Mouse (Mus musculus): ENCODE measurements around the gene Cdh26. TPM values are rescaled to one million over a fixed set of nuclear protein-coding genes. Genes with fewer than 3 reads are reported as not detected.

Cdh26 gene
- polyA plus RNA-seq, 1 experiment, result 2.3 TPM

- peaks cover 5% of the 10 kb centered on the region; the same call in 1 of the 2 replicates for H3K4me1 ChIP-seq (ENCODE audit: control insufficient read depth, insufficient read depth, low read length)
- TF ChIP-seq CTCF (IDR thresholded peaks at IDR 0.05; ENCODE audit: borderline replicate concordance, insufficient read depth, low read length) (no peak), POLR2A (IDR thresholded peaks at IDR 0.05; ENCODE audit: low read depth, low read length) (no peak)
- H3K27ac ChIP-seq (ENCODE audit: insufficient read depth, low read length), result no peak overlapping the region
- no peak overlapping the region for H3K4me3 ChIP-seq (ENCODE audit: insufficient read depth, low read length)
Measured at GRCm38 (mm10) chr2:178433495-178433894, 3.2 kb downstream of the Cdh26 start.

DNA sequence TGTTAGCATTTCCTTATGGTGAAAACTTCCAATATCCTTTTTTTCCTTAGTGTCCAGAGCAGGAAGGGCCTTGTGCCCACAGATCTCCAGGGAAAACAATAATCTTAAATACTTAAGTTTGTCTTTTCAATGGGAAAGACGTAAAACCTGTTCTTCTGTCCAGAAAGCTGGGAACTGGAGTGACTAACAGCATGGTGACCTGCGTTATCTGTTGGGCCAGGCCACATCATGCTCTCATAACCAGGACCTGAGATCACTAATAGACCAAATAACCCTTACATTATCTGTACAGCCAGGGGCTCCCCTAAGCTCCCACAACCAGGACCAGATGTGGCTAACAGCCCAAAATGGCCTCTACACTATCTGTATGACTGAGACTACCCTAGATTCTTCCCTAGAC lies 3.6 kb downstream of the Cdh26 start:
- TF ChIP-seq CTCF (IDR thresholded peaks at IDR 0.05; ENCODE audit: borderline replicate concordance, insufficient read depth, low read length) (no peak), POLR2A (IDR thresholded peaks at IDR 0.05; ENCODE audit: low read depth, low read length) (no peak)
- H3K27ac ChIP-seq (ENCODE audit: insufficient read depth, low read length), result no peak overlapping the region
- H3K4me3 ChIP-seq (ENCODE audit: insufficient read depth, low read length), result no peak overlapping the region
- H3K4me1 ChIP-seq (ENCODE audit: control insufficient read depth, insufficient read depth, low read length), result peaks cover 5% of the 10 kb centered on the region; the same call in 1 of the 2 replicates

- Histone ChIP-seq H3K4me1 (ENCODE audit: control insufficient read depth, insufficient read depth, low read length) (peaks cover 5% of the 10 kb centered on the region; the same call in 1 of the 2 replicates), H3K4me3 (ENCODE audit: insufficient read depth, low read length) (no peak overlapping the region), H3K27ac (ENCODE audit: insufficient read depth, low read length) (no peak overlapping the region)
- TF ChIP-seq POLR2A (IDR thresholded peaks at IDR 0.05; ENCODE audit: low read depth, low read length) (no peak), CTCF (IDR thresholded peaks at IDR 0.05; ENCODE audit: borderline replicate concordance, insufficient read depth, low read length) (no peak)
Measured at GRCm38 (mm10) chr2:178437311-178437710, 7.0 kb downstream of the Cdh26 start.

GRCm38 (mm10) chr2:178449386-178449785 lies 19.1 kb downstream of the Cdh26 start:
- Histone ChIP-seq H3K4me3 (ENCODE audit: insufficient read depth, low read length) (no peak overlapping the region), H3K4me1 (ENCODE audit: control insufficient read depth, insufficient read depth, low read length) (no peaks in the 10 kb centered on the region), H3K27ac (ENCODE audit: insufficient read depth, low read length) (no peak overlapping the region)
- TF ChIP-seq POLR2A (IDR thresholded peaks at IDR 0.05; ENCODE audit: low read depth, low read length), result no peak
- no peak for TF ChIP-seq CTCF (IDR thresholded peaks at IDR 0.05; ENCODE audit: borderline replicate concordance, insufficient read depth, low read length)

DNA sequence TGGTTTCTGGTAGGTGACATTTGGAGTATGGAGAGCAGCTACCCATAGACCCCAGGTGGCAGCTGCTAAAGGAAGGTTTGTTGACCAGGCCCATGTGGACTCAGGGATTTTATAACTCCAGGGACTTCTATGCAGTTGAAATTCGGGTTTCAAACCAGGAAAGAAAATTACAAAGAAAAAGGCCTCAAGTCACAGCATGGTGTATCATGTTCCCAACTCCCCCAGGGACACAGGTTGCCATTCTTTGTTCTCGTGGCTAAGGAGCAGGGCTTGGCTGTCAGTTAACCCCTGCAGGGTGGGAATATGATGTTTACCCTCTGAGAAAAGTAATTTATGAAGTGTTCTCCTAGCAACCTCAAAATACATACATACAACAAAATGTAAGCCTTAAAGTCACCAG lies 19.9 kb downstream of the Cdh26 start:
- Histone ChIP-seq H3K4me1 (ENCODE audit: control insufficient read depth, insufficient read depth, low read length) (no peaks in the 10 kb centered on the region), H3K4me3 (ENCODE audit: insufficient read depth, low read length) (no peak overlapping the region), H3K27ac (ENCODE audit: insufficient read depth, low read length) (no peak overlapping the region)
- TF ChIP-seq CTCF (IDR thresholded peaks at IDR 0.05; ENCODE audit: borderline replicate concordance, insufficient read depth, low read length) (no peak), POLR2A (IDR thresholded peaks at IDR 0.05; ENCODE audit: low read depth, low read length) (no peak)

- TF ChIP-seq CTCF (IDR thresholded peaks at IDR 0.05; ENCODE audit: borderline replicate concordance, insufficient read depth, low read length) (no peak), POLR2A (IDR thresholded peaks at IDR 0.05; ENCODE audit: low read depth, low read length) (no peak)
- no peak overlapping the region for H3K27ac ChIP-seq (ENCODE audit: insufficient read depth, low read length)
- peaks cover 3% of the 10 kb centered on the region; the same call in 1 of the 2 replicates for H3K4me1 ChIP-seq (ENCODE audit: control insufficient read depth, insufficient read depth, low read length)
- no peak overlapping the region for H3K4me3 ChIP-seq (ENCODE audit: insufficient read depth, low read length)
Measured at GRCm38 (mm10) chr2:178450961-178451360, 20.6 kb downstream of the Cdh26 start.

DNA sequence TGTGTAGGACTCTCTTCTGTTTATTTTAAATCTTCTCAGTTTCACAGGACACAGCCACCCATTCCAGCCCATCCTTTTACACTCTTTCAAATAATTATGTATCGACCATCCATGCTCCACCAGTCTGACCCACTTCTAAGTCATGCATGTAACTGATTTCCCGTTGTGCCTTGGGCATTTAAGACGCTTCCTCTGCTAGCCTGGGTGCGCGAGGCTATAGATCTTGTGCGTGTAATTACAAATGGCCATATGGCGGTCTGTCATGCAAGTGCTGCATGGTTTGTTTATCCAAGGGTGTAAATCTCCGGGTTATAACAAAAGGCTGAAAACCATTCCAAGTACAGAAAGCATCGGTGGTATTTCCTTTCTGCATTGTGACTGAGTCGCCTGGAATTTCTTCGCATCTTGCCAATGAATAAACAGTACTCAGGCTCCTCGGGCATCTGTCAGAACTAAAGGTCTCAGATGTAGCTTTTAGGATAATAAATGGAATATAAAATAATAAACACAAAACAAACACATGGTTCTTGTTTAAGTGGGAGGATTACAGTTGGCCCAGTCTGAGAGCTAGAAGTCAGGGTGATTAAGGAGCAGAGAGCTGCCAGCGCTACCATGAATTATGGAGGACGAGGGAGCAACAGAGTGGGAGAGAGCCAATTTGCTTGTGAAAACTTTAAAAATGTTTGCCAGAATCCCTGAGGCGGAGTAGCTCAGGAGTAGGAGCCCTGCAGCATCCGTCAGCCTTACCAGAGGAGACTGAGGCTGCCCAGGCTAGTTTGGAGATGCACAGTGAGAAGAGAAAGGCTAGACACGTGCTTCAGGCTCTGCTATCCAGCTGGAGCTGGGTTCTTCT lies 24.6 kb downstream of the Cdh26 start:
- no peak for TF ChIP-seq CTCF (IDR thresholded peaks at IDR 0.05; ENCODE audit: borderline replicate concordance, insufficient read depth, low read length)
- peak; percentile 17; the same call in 1 of the 2 replicates for TF ChIP-seq POLR2A (IDR thresholded peaks at IDR 0.05; ENCODE audit: low read depth, low read length)
- Histone ChIP-seq H3K27ac (ENCODE audit: insufficient read depth, low read length) (peak overlapping the region; percentile 87), H3K4me1 (ENCODE audit: control insufficient read depth, insufficient read depth, low read length) (peaks cover 5% of the 10 kb centered on the region; the same call in 1 of the 2 replicates), H3K4me3 (ENCODE audit: insufficient read depth, low read length) (no peak overlapping the region)

- TF ChIP-seq POLR2A (IDR thresholded peaks at IDR 0.05; ENCODE audit: low read depth, low read length), result no peak
- no peak for TF ChIP-seq CTCF (IDR thresholded peaks at IDR 0.05; ENCODE audit: borderline replicate concordance, insufficient read depth, low read length)
- H3K27ac ChIP-seq (ENCODE audit: insufficient read depth, low read length), result no peak overlapping the region
- H3K4me1 ChIP-seq (ENCODE audit: control insufficient read depth, insufficient read depth, low read length), result peaks cover 5% of the 10 kb centered on the region; the same call in 1 of the 2 replicates
- no peak overlapping the region for H3K4me3 ChIP-seq (ENCODE audit: insufficient read depth, low read length)
Measured at GRCm38 (mm10) chr2:178457414-178457813, 27.1 kb downstream of the Cdh26 start.

GRCm38 (mm10) chr2:178460353-178460752 lies 30.0 kb downstream of the Cdh26 start:
- TF ChIP-seq CTCF (IDR thresholded peaks at IDR 0.05; ENCODE audit: borderline replicate concordance, insufficient read depth, low read length) (no peak), POLR2A (IDR thresholded peaks at IDR 0.05; ENCODE audit: low read depth, low read length) (no peak)
- Histone ChIP-seq H3K27ac (ENCODE audit: insufficient read depth, low read length) (no peak overlapping the region), H3K4me3 (ENCODE audit: insufficient read depth, low read length) (no peak overlapping the region), H3K4me1 (ENCODE audit: control insufficient read depth, insufficient read depth, low read length) (peaks cover 5% of the 10 kb centered on the region; the same call in 1 of the 2 replicates)

All from embryonic fibroblast, embryonic 13.5 days (primary cell).